Mouse (Mus musculus): ENCODE data around the gene Btbd35f15.
"Not testable (repeated sequence)": the region's sequence is repeated elsewhere in the genome, so short reads cannot be mapped to it uniquely, and the experiment has no call there.

The Btbd35f15 gene

DNA sequence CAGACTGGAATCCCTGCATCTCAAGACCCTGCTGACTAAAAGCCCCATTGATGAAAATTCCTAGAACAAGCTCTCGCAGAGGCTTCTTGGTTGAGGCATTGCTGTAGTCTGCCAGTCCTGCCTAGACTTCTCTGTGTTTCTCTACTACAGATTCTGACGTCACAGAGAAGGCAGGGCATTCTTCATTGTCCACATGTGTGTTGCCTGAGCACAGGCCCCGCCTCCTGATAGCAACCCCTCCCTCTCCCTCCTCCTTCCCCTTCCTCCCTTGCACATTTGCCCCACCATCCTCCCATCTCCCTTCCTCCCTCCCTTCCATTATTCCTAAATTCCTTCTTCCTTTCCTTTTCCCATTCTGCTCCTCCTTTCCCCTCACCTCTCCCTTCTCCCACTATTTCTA lies at the start of gene Btbd35f15:
Btbd35f15 (minus strand) TSS at position 101 of the 400 bp plus-strand sequence.
- DNase-seq (ENCODE audit: extremely low spot score, low read depth, low spot score) = not testable (repeated sequence)

Measured in hindlimb bud, embryonic 11.5 days (tissue).